Mouse (Mus musculus): ENCODE results near the gene Daxx.
"Not testable (repeated sequence)": the region's sequence is repeated elsewhere in the genome, so short reads cannot be mapped to it uniquely, and the experiment has no call there.

DNA sequence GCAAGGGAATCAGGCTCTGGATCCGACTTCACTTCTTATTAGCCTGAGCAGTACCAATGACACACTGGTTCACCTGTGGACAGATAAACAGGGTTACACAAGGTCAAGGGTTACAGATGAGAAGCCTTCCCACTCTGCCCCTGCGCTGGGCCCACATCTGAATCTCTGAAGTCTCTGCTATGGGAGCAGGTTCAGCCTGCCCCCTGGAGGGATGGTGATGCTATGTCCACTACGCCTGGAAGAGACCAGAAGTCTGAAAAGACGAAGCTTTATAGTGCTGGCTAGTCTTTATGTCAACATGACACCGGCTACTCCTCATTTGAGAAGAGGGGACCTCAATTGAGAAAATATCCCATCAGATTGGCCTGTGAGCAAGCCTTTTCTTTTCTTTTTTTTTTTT lies 33.4 kb upstream of the Daxx start:
- peak; percentile 52 for TF ChIP-seq CTCF (IDR thresholded peaks at IDR 0.05; ENCODE audit: low read depth)
- not testable (repeated sequence) for TF ChIP-seq EP300 (optimal IDR thresholded peaks at IDR 0.05)

Measured in stomach, postnatal 0 days (tissue).